Mouse (Mus musculus): ENCODE results near the gene Gm17584. TPM values are rescaled to one million over a fixed set of nuclear protein-coding genes. Genes with fewer than 3 reads are reported as not detected.
"Not testable (repeated sequence)": the region's sequence is repeated elsewhere in the genome, so short reads cannot be mapped to it uniquely, and the experiment has no call there.

Gene Gm17584
- polyA plus RNA-seq (2014; fragmentation: Nextera tagmentation; extraction: Ambion mirVana): not detected in 2 replicates

DNA sequence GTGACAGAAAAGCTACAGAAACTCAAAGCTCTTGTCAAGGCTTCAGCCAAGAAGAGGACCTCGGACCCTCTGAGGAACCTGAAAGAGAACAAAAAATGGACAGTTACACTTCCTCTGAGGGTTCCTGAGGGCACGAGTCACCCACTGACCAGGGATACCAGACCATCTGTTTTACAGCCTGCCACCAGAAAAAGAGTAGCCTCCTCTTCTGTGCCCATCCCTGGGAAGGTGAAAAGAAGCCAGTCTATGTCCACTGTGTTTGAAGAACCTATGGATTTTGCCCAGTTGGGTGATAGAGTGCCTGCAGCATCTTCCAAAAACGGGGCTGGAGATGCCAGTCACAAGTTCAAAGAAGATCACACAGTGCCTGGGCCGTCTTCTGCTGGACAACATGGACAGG, at the start of gene Gm17584:
TSS of gene Gm17584 (plus strand) at position 301 of the 400 bp plus-strand sequence.
- DNase-seq (ENCODE audit: low spot score); H3K9ac ChIP-seq (ENCODE audit: low read length); H3K4me3 ChIP-seq (ENCODE audit: low read depth, low read length); H3K27ac ChIP-seq (ENCODE audit: low read depth, low read length); H3K27me3 ChIP-seq (ENCODE audit: control insufficient read depth, insufficient read depth, low read length); H3K9me3 ChIP-seq (ENCODE audit: control insufficient read depth, low read length); H3K4me2 ChIP-seq (ENCODE audit: low read depth); H3K36me3 ChIP-seq (ENCODE audit: control insufficient read depth, insufficient read depth, low read length); ATAC-seq (ENCODE audit: insufficient read depth, low FRiP score, low TSS enrichment); H3K4me1 ChIP-seq (ENCODE audit: control insufficient read depth, insufficient read depth, low read length): not testable (repeated sequence)
- WGBS: no CpG with 5 or more reads among the region's 4 CpGs

Other genes with a start within 250 kb of the Gm17584 start
- gene Gm17469, start 129.3 kb downstream of the Gm17584 start, polyA plus RNA-seq (2014; fragmentation: Nextera tagmentation; extraction: Ambion mirVana): not detected in 2 replicates